Mouse (Mus musculus): Measurements from ENCODE around the gene Tmem189.

Gene Tmem189

DNA sequence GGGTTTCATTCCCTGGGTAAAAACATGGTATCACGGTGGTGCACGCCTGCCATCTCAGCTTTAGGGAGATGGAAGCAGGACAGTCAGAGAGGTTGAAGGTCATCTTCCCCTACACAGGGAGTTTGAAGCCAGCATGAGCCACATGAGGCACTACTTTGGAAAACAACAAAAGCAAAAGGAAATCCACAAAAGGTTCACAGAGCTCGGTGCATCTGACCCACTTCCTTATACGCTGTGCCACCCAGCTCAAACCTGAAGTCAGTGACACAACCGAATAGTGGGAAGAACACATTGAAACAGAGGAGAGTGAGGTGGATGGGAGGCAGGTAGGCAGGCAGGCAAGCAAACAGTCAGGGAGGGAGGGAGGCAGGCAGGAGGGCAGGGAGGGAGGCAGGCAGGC is 11.8 kb upstream of the Tmem189 start:
- DNase-seq (ENCODE audit: low read depth, low spot score), result peak; percentile 27

DNA sequence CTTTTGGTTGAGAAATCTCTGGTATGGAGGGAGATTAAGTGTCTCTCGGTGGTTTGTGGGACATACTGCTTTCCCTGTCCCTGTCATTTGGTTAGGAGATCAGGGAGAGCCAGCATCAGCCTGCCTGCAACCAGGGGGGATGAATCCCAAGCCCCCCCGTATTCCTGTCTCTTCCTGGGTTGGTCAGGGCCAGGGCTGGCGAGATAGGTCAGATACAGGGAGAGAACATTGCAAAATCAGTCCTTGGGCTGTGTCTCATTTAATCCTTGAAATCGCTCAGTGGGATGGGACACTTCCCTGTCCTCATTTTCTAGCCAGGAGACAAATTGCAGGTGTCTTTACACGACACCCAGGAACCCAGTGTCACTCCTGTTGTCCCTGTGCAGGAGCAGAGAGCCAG is 10.4 kb upstream of the Tmem189 start:
- no peak for DNase-seq (ENCODE audit: low read depth, low spot score)

DNA sequence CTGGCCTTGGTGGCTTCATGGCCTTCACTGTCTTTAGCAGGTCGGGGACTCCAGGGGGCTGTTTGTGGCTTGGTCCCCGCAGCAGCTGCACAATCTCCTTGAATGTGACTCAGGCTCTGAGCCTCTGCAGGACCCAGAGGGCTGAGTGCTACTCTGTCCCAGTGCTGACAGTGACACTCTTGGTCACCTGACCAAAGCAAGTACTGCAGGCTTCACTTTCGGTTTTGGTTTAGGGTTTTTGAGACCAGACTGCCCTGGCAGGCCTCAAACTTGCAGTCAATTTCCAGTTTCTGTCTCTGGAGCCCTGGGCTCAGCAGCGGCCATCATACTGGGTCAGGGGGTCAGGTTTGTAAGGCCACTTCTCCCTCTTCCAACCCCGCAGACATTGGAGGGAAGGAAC is 8.3 kb upstream of the Tmem189 start:
- DNase-seq (ENCODE audit: low read depth, low spot score), result no peak

DNA sequence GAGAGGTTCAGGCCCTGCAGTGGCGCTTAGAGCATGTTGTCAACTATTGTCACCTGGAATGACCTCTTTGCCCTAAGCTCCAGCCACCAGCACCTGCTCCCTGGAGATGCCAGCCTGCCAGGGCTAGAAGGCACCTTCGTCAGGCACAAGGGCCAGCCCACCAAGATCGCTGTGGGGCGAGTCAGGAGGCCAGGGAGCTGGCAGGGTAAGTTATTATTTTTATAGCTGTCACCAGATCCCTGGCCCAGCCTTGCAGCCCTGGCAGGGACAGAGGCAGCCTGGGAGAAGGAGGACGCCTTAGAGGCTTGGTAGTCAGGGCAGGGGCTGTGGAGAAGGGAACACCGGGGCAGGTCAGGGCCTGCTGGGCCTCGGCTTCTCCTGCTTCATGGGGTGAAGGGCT is 6.5 kb upstream of the Tmem189 start:
- no peak for DNase-seq (ENCODE audit: low read depth, low spot score)

DNA sequence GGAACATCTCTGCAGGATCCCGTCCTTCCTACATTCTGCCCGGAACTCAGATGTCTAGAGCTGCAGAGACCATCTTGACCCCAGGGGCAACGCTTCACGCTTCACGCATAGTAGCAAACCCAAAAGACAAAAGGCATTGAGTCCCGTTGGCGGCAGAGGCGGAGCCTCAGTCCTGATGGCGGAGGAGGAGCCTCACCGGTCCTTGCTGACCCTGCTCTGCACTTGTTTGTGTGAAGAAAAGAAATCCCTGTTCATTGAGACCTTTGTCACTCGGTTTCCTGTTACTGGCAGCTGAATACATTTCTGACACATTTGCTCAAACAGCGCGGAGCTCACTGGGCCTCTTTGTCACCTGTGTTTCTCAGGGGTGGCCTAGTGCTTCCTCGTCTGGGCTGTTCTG is 5.9 kb upstream of the Tmem189 start:
- DNase-seq (ENCODE audit: low read depth, low spot score), result no peak

DNA sequence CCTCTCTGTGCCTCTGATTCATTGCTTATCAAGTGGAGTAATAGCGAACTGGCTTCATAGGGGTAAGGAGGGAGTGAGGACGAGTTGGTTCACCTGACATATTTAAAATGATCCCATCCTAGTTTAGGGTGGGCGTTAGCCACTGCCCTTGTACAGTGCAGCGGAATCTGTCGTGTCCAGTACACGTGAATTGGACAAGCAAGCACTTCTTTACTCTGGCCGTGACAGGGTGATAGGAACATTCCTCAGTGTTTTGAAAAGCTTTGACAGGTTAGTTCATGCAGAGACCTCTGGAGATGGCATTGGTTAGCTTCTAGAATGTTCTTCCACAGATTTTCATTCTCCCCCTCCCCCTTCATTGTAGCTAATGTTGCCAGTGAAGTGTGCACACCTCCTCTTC is 5.3 kb upstream of the Tmem189 start:
- DNase-seq (ENCODE audit: low read depth, low spot score), result no peak

DNA sequence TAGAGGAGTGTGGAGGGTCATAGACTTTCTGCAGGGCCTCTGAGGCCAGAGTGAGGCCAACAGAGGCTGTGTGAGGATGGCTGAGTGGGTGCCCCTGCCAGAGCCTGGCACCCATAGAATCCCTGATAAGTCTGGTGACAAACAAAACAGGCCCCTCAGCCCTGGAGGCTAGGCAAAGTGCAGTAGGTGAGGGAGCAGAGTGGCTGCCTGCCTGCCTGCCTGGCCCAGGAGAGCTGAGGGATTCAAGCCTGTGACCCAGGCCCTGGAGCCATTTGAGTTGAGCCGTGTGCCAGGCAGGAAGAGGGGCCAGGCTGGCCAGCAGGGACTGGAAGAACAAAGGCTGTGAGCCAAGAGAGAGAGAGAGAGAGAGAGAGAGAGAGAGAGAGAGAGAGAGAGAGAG is 4.6 kb upstream of the Tmem189 start:
- DNase-seq (ENCODE audit: low read depth, low spot score), result no peak

DNA sequence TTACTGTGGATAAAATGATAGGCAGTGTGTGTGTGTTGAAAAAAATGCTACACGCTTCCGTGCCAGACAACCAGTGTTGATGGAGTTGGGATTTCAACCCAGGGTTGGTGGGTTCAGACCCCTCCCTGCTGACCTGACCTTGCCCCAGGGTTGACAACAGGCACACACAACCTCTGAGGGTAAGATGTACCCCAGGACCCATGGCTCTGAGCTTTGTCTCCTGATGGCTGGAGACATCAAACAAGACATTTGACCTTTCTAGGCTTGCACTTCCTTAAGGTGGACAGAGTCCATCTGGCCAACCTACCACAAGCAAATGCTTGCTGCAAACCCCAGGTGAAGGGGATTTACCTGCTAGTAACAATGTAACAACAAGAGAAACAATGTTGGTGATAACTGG is 3.9 kb upstream of the Tmem189 start:
- no peak for DNase-seq (ENCODE audit: low read depth, low spot score)

DNA sequence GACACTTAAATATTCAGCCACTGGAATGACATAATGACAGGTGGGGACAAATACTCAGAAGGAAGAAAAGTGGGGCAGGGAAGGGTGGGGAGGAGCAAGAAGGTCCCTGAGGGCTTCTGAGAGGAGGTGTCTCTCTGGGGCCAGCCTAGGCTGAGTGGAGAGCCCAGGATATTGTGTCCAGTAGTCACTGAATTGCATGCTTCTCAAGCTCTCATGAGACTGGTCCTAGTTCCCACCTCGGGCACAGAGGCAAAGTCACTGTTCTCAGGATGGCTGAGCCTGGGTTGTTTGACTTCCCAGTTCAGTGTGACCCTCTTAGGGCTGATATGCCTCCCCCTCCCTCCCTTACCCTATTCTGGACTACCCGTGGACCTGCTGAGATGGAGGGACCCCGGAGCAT is 3.2 kb upstream of the Tmem189 start:
- no peak for DNase-seq (ENCODE audit: low read depth, low spot score)

DNA sequence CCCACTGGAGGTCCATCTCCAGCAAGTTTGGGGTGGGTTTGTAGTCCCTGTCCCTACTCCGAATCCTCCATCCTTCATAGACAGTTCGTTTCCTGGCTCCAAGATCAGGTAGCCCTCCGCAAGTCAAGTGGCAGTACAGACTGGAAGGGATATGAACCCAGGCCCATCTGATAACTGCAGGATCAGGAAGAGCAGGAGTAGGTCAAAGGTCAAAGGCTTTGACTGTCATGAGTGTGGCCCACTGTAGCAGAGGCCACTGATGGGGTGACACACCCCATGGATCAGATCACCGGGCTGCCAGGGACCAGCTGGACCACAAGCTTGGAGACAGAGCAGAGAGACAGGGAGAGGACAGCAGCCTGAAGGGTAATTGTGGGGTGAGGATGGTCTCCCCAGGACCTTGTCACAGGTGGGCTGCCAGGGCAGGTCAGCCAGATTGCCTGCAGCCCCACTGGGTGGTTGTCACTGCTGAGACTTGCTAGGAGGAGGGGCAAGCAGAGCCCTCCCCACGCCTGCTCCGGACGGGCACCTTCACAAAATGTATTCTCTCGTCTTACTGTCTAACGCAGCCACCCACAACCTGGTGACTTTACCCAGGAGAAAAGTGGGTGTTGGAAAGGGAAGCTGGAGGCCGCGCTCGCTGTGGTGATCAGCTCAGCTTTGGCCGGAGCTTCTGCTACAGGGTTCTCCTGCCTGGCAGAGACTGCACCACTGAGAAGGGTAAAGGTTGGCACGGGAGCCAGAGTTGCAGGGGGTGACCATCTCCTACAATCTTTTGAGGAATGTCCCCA is 2.4 kb upstream of the Tmem189 start:
- DNase-seq (ENCODE audit: low read depth, low spot score), result peak; percentile 59

DNA sequence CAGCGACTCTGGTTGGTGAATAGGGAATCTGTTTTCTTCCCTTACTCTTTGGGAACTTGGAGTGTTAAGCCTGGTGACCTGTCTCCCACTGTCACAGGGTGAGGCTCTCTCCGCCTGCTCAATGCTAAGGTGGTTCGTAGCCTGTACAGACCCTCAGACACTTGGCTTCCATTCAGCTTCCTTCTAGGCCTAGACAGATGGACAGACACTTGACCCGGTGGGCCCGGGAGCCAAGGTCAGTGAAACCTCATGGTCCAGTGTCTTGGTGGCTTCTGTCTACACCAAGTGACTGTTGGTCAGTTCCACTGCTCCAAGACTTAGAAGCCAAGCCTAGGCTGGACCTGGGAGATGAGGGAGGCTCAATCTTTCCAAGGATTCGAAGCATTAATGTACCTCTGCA is 1.8 kb upstream of the Tmem189 start:
- no peak for DNase-seq (ENCODE audit: low read depth, low spot score)

DNA sequence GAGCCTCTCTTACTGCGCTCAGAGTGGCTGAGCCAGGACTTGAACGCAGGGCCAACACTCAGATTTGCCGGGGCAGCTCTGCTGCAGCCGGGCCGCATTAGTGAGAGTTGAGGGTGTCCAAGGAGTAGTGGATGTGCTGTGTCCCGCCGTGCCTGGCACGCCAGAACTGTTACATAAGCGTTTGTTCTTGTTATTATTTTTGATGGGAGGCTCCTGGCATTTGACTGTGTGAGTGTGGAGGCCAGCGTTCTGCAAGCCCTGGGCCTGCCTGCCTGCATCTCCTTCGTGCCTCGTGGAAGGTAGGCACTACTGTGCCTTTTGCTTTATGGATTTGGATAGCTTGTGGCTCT is 1.3 kb upstream of the Tmem189 start:
- DNase-seq (ENCODE audit: low read depth, low spot score), result peak; percentile 41

DNA sequence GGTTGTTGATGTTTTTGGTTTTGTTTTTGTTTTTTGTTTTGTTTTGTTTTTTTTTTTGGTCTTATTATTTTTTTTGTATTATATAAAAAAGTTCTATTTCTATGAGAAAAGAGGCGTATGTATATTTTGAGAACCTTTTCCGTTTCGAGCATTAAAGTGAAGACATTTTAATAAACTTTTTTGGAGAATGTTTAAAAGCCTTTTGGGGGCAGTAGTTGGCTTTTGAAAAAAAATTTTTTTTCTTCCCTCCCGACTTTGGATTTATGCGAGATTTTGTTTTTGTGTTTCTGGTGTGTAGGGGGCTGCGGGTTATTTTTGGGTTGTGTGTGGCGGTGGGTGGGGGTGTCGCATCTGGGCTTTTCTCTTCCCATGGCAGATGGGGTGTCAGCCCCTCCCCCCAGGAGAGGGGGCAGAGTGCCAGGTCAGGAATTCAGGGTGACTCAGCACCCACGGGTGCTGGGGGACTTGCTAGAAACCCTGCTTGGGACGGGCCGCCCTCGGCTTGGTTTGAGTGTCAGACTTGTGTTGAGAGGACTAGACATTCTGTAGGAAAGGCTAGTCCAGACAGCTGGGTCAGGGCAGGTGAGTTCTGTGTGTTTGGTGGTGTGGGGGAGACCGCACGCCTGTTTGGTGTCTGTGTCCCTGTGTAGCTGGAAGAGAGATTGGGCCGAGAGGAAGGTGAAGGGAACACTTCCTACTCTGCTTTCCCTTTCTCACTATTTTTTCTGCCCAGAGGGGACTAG is 768 bp upstream of the Tmem189 start:
- DNase-seq (ENCODE audit: low read depth, low spot score), result peak; percentile 49

DNA sequence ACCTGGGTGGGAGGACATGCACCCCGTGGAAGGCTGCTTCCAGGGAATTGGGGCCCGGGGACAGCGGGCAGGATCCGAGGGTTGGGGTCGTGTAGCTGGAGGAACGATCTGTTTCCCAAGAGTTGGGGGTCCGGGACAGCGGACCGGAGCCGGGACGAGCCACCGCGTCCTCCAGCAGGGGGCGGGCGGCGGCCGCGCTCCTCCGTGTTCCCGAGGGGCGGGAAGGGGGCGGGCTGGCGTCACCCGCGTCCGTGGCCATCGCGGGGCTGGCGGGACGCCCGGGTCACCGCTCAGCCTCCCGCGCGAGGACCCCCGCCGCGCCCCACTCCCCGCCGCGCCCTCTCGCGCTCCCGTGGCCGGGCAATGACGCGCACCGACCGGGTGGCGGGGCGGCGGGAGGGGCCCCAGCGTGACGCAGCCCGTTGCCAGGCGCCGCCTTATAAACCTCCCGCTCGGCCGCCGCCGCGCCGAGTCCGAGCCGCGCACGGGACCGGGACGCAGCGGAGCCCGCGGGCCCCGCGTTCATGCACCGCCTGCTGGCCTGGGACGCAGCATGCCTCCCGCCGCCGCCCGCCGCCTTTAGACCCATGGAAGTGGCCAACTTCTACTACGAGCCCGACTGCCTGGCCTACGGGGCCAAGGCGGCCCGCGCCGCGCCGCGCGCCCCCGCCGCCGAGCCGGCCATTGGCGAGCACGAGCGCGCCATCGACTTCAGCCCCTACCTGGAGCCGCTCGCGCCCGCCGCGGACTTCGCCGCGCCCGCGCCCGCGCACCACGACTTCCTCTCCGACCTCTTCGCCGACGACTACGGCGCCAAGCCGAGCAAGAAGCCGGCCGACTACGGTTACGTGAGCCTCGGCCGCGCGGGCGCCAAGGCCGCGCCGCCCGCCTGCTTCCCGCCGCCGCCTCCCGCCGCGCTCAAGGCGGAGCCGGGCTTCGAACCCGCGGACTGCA is 847 bp downstream of the Tmem189 start, which contains the start of gene Cebpb:
Gene Cebpb (plus strand): TSS at position 418 of the 954 bp plus-strand sequence.
- DNase-seq (ENCODE audit: low read depth, low spot score), result peak; percentile 80

DNA sequence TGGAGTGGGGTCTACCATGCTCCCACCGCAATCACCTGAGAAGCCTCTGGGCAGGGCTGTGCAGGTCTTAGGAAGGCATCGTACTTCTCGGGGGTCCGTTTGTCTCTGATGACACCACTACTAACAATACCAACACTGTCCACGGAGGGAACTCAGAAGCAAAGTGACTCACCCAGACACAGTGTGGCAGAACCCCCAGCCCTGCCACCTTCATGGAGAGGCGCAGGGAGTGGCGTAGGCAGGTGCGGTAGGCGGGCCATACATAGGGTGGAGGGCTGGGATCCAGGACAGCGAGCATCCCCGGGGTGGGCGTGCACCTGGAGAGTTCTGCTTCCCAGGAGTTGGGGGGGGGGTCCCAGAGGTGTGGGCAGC is 1.5 kb downstream of the Tmem189 start:
- peak; percentile 48 for DNase-seq (ENCODE audit: low read depth, low spot score)

DNA sequence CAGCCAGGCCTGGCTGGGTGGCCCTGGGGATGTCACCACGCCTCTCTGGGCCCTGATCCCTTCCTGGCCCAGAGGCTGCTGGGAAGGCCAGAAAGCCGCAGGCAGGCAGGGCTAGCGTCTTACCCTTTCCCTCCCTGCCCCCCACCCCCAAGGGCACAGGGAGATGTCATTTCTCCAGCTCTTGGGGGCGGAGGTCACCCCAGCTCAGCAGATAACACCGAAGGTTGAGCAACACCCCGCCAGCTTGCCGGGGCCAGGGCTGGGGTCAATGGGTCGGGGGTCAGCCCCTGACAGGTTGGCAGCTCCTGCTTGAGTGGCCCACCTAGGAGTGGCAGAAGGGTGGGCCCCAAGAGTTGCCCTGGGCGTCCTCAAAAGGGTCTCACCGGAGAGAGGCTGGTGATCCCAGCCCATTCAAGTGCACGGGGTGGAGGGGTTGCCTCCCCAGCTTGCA is 1.9 kb downstream of the Tmem189 start:
- DNase-seq (ENCODE audit: low read depth, low spot score), result no peak

DNA sequence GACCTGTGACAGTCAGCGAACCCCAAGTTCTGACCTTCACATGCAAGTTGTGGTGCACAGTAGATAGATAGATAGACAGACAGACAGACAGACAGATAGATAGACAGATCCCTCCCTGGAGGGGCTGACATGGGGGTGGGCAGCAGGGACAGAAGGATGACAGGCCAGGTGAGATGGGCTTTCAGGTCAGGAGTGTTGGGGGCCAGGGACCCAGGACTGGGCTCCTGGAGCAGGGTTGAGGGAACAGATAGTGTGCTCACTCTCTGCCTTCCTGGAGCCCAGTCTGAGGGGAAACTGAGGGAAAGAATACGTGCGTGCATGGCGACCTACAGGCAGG is 2.4 kb downstream of the Tmem189 start:
- no peak for DNase-seq (ENCODE audit: low read depth, low spot score)

DNA sequence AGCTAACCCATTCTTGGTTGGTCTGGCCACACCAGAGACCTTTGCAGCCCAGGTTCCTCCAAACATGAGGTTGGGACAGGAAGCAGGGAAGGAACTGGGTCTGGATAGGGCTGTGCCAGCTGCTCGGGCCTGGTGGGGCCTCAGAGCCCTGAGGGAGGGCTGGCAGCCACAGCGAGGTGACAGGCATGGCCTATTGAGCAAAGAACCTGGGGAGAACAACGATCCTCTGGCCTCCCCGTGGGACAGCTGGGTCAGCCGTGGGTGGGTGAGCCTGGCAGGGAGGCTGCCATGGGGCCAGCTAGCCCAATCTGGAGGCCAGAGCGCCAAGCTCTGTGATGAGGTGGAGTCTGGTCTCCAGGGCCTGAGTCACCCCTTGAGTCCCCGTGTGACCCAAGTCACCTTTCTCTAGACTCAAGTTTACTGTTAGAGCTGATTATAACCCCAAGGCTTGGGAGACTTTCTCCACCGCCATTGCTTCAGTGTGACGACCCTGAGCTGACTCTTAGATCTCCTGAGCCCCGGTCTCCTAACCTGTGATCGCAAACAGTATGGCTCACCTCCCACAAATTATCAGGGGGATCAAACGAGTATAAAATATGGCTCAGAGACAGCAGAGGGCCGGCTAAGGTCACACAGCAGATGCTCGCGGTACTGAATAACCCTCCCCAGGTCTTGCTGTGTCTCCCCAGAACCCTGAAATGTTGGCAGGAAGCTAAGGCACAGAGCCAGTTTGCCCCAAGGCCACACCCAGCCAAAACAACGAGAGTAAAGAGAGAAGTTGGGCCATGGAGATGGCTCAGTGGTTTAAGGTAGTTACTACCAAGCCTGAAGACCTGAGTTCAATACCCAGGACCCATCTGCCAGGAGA is 3.0 kb downstream of the Tmem189 start:
- DNase-seq (ENCODE audit: low read depth, low spot score), result no peak

DNA sequence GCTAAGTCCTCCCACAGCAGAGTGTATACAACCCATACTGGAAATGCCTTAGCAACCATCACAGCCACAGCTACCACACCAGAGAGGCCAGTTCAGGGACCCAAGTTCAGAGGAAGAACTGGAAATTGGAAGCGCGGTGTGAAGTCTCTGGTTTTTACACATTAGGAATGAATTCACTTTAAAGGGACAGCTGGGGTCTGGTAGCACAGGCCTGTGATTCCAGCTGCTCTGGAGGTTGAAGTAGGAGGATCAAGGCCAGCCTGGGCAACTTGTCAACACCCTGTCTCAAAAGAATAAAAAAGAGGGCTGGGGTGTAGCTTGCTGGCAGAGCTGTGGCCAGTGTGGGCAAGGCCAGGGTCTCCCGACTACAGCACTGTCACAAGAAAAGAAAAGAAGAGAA is 3.8 kb downstream of the Tmem189 start:
- DNase-seq (ENCODE audit: low read depth, low spot score), result no peak

DNA sequence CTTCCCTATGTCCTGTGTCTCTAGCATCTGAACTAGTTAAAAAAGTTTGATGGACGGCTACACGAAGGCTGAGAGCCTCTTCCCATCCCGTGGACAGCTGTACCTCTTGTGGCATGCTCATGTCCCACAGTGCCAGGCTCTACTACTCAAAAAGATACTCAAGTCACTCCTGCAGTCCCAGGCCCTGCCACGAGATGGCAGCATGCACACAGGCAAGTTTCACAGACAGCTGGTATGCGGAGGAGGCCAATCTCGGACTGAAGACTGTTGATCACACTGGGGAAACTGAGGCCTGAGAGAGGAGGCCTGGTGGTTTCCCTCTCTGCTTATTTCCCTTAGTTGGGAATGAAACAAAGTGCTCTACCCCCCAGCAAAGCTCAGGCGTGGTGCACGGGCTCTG is 4.5 kb downstream of the Tmem189 start:
- DNase-seq (ENCODE audit: low read depth, low spot score), result peak; percentile 96

DNA sequence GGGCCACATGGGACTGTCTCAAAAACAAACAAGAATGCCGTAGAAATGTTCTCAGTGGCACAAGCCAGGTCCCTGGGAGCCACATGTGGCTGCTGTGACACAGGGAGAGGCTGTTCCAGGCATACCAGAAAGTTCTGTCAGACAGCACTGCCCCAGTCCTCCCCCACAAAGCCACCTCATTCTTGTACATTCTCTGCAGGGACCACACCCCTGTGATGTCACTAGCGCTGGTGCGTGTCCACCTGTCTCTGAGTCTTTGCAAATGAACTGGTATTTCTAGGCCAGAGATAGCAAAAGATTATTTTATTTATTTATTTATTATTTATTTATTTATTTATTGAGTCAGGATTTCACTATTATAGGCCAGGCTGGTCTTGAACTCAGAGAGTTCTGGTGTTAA is 5.9 kb downstream of the Tmem189 start:
- no peak for DNase-seq (ENCODE audit: low read depth, low spot score)
